Mouse (Mus musculus): ENCODE measurements around the gene Rd3.

Gene Rd3

GRCm38 (mm10) chr1:191977187-191977586 is at the start of gene Rd3:
Rd3 (plus strand) TSS chr1:191977370.
- no peak for DNase-seq (ENCODE audit: low spot score in 2 of 2)

DNA sequence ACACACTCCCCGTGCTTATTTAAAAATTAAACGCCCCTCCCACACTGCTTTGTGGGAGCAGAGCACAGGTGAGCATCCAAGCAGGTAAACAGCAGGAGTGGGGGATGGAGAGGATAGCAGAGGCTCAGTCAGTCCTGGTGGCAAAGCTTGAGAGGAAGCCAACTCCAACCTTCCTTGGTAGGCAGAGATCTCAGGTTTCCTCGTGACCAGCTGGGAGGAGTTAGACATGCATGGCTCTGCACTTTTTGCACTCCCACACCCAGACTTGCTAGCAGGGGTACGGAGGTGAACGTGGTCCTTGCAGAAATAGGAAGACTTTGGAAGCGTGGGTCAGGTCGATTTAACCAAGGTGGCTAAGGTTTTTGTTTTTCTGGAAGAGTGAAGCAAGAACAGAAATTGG is 48.8 kb upstream of the Rd3 start:
- DNase-seq (ENCODE audit: low spot score in 2 of 2): no peak

- DNase-seq (ENCODE audit: low spot score in 2 of 2): no peak
Measured at GRCm38 (mm10) chr1:191929065-191929464, 48.1 kb upstream of the Rd3 start.

DNA sequence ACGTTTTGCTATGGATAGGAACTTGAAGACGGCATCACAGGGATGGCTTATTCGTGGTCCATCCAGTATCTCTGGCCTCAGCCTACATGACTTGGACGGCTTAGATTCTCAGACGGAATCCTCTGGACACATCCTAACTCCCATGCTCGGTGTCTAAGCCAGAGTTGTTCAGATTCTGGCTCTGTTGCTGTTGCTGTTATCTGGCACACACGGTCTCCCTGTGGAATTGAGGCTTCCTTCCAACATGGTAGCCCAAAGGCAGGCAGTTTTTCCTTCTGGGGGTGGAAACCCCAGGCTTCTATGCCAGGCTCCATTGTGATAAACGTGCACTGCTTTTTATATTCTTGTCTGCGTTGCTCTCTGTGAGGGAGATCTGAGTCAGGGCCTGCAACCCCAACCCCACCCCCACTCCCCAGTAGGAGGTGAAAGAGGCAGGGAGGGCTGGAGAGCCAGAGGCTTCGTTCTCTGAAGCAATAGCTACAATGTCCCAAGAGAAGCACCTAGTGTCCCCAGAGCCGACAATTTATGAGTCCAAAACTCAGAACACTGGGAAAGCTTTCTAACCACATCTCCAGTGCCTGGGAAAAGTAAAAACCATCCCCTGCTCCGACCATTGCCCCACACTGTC is 47.2 kb upstream of the Rd3 start:
- no peak for DNase-seq (ENCODE audit: low spot score in 2 of 2)

- no peak for DNase-seq (ENCODE audit: low spot score in 2 of 2)
Measured at GRCm38 (mm10) chr1:191930525-191931105, 46.6 kb upstream of the Rd3 start.

- DNase-seq (ENCODE audit: low spot score in 2 of 2): no peak
Measured at GRCm38 (mm10) chr1:191932286-191932985, 44.7 kb upstream of the Rd3 start.

DNA sequence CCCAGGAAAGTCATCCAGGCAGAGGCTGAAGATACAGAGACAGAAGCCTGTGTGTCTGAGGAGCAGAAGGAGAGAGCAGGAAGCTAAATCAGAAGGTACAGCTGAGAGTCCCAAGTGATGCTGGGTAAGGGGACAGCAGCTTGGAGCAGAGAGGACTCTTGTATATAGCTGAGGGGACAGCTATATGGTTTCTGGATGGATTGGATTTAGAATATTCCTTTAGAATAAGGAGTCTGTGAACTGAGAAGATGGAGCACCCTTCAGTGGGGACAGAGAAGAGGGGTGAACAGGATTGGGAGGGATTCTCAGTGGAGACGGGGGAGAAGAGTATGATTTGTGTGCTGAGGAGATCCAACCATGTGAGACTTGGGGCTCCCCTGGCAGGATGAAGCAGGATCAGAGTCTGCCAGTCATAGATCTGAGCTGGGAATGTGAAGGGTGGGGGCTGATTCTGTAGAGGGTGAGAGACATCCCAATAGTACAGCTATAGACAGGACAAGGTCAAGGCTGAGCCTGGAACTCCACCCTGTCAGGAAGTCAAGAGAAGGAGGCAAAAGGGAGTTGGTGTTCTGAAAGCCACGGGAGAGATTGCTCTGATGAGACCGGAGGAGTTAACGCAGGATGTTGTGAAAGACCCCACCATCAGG is 44.1 kb upstream of the Rd3 start:
- no peak for DNase-seq (ENCODE audit: low spot score in 2 of 2)

- DNase-seq (ENCODE audit: low spot score in 2 of 2): no peak
Measured at GRCm38 (mm10) chr1:191943638-191944037, 33.5 kb upstream of the Rd3 start.

DNA sequence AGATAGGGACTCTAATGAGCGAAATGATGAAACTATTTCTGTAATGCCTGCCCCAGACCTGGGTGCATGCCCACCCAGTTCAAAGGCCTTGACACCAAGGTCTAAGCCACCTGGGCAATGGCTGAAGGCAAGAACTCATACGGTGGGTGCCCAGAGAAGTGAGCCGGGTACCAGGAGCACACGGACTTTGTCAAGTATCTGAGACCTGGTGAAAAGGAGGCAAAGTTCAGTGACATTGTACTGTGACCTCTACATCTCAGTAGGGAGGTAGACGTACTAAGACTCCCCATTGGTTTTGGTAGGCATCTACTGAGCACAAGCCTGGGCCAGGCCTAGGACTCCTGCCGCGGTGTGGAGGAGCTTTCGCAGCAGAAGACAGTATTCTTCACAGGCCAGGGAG is 31.8 kb upstream of the Rd3 start:
- DNase-seq (ENCODE audit: low spot score in 2 of 2): no peak

DNA sequence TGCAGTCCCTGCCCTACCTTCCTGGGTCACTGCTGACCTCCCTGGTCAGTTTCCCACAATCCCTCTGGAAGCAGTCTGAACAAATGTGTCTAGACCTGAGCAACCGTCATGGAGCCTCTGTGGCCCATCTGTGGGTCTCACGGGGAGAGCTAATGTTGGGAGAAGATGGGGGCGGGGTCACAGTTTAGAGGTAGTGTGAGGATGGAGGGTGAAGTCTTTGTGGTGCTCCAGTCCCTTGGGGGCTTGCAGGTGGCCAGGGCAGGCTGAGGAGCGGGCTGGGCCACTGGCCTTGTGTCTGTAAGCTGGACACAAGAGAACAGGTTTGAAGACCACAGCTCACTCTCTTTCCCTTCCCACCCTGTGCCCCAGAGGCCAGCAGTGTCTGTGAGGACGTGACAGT is 31.4 kb upstream of the Rd3 start:
- no peak for DNase-seq (ENCODE audit: low spot score in 2 of 2)

DNA sequence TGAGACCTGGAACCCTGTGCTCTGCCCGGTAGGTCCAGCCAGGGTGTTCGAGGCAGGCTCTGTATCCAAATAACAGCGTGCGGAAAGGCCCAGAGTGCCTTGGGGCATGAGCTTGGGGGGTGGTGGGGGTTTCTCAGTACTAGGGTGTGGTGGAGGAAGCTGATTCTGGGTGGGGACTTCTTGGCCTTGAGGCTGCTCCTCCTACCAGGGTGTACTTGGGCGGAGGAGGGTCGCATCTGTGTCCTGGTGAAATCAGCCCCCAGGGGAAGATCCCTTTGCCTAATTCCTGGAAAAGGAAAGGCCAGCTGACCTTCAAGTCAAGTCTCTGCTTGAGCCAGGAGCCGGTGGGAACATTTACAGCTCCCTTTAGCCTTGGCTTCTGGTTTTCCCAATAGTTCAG is 30.9 kb upstream of the Rd3 start:
- no peak for DNase-seq (ENCODE audit: low spot score in 2 of 2)

GRCm38 (mm10) chr1:191946835-191947234 is 30.3 kb upstream of the Rd3 start:
- no peak for DNase-seq (ENCODE audit: low spot score in 2 of 2)

DNA sequence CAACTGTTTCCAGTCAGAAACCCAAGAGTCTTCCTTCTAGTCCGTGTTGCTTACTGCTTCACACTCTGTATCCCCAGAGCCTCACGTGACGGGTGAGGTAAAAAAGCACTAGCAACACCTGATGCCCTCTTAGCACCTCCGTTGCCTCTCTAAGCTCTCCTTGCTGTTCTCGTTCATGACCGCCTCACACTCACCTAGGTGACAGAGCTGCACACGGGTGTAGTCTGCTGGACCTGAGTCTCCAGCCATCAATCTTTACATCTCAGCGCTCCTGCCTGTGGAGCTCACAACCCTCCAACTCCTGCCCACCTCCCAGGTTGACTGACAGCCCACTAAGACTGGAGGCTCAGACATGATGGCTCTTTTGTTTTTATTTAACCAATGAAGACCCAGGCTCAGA is 29.4 kb upstream of the Rd3 start:
- no peak for DNase-seq (ENCODE audit: low spot score in 2 of 2)

DNA sequence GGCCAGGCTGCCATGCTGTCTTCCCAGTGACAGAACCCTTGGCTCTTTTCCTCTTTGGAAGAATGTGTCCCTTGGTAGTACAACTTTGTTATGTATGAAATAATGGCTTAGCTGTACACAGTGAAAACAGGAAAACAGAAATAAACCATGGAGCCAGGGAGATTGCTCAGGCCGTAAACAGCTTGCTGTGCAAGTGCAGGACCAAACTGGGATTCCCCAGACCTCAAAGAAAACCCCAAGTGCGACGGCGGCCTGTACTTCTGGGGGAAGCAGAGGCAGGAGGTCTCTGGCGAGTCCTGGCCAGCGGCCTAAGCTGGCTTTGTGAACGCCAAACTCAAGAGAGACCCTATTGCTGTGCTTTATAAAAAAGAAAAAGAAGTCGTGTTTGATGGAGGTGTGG is 28.6 kb upstream of the Rd3 start:
- no peak for DNase-seq (ENCODE audit: low spot score in 2 of 2)

GRCm38 (mm10) chr1:191950611-191951010 is 26.6 kb upstream of the Rd3 start:
- no peak for DNase-seq (ENCODE audit: low spot score in 2 of 2)

GRCm38 (mm10) chr1:191952733-191953335 is 24.3 kb upstream of the Rd3 start:
- DNase-seq (ENCODE audit: low spot score in 2 of 2): no peak

GRCm38 (mm10) chr1:191955101-191955500 is 22.1 kb upstream of the Rd3 start:
- peak; percentile 20 to 49 for DNase-seq (ENCODE audit: low spot score in 2 of 2)

DNA sequence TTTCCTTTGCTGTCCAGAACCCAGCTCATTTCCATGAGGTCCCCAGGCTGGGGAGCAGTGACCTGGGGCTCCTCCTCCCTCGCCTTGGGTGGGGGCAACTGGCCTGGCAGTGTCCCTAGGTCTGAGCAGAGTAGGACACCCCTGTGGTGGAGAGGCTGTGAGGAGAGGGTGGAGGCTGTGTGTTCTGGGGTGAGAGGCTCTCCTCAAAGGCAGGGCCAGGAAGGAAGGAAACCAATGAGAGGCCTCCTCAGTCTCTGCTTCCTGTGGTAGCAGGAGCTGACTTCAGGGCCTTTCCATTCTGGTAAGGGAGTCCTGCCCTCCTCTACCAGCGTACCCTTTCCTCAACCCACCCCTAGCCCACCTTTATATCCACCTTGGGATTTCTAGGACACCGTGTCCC is 20.9 kb upstream of the Rd3 start:
- peak; percentile 19 to 20 for DNase-seq (ENCODE audit: low spot score in 2 of 2)

DNA sequence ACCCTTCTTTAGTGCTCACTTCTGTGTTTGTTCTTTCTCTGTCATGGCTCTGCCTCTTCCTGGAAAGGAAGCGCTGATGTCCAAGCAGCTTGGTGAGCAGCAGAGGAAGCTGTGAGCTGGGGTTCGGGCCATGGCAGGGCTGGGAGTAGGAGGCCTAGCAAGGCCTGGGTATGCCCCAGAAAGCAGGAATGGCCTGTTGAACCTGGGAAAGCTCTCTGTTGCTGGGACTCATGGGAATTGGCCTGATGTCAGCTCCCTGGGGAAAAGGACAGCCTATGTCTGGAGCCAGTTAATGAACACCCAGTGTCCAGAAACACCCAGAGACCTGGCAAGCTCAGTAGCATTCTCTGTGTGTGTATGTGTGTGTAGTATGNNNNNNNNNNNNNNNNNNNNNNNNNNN is 20.3 kb upstream of the Rd3 start:
- DNase-seq (ENCODE audit: low spot score in 2 of 2): no peak

GRCm38 (mm10) chr1:191957321-191957720 is 19.8 kb upstream of the Rd3 start:
- no peak for DNase-seq (ENCODE audit: low spot score in 2 of 2)

- DNase-seq (ENCODE audit: low spot score in 2 of 2): no peak
Measured at GRCm38 (mm10) chr1:191960946-191961345, 16.2 kb upstream of the Rd3 start.

DNA sequence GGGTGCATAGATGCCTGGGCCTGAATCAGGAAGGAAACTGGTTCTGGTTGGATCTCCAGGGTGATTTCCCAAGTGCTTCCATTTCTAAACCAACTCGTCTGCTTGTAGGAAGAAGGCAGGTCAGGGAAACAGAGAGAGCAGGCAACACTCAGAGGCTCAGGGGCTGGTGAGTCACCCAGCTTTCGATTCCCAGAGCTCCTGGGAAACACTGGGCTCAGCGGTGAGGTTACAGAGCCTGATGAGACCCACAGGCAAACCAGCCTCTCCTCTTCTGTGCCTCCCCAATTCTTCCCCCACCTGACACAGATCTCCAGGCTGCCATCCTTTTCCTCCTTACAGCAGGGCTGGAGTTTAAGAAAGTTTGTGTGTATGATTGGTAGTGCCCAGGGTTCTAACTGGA is 13.8 kb upstream of the Rd3 start:
- no peak for DNase-seq (ENCODE audit: low spot score in 2 of 2)

All from spleen, postnatal 36 days (tissue).